Mouse (Mus musculus) forebrain, embryonic 15.5 days (tissue): ENCODE results near the gene Gm48551. TPM values are rescaled to one million over a fixed set of nuclear protein-coding genes. Genes with fewer than 3 reads are reported as not detected.

Source experiments
- ATAC-seq: fragments of 200-750 bp; cut with Nextera tagmentation; replicated peaks from 2 replicates; pipeline ENCODE4 v1.8.0; 2017; ENCODE audit warnings: mild to moderate bottlenecking, moderate TSS enrichment, moderate library complexity
- H3K27ac ChIP-seq: fragments of 300-500 bp; sonication (generic); replicated peaks from 2 replicates; pipeline ENCODE4 v1.5.1; 2015; ENCODE audit warnings: mild to moderate bottlenecking, inconsistent platforms
- H3K27me3 ChIP-seq: fragments of 300-500 bp; sonication (generic); 2 replicates; pipeline ENCODE4 v1.6.1; 2015; ENCODE audit warnings: inconsistent platforms
- H3K36me3 ChIP-seq: fragments of 300-500 bp; sonication (generic); 2 replicates; pipeline ENCODE4 v1.6.1; 2015; ENCODE audit warnings: mild to moderate bottlenecking, inconsistent platforms
- H3K4me1 ChIP-seq: fragments of 300-500 bp; sonication (generic); 2 replicates; pipeline ENCODE4 v1.6.1; 2015; ENCODE audit warnings: inconsistent platforms
- H3K4me2 ChIP-seq: fragments of 300-500 bp; sonication (generic); replicated peaks from 2 replicates; pipeline ENCODE4 v1.6.1; 2015; ENCODE audit warnings: mild to moderate bottlenecking, inconsistent platforms
- H3K4me3 ChIP-seq: fragments of 300-500 bp; sonication (generic); 2 replicates; pipeline ENCODE4 v1.5.1; 2015; ENCODE audit warnings: mild to moderate bottlenecking, inconsistent platforms
- H3K9ac ChIP-seq: fragments of 300-500 bp; sonication (generic); replicated peaks from 2 replicates; pipeline ENCODE4 v1.6.1; 2015; ENCODE audit warnings: mild to moderate bottlenecking, inconsistent platforms
- H3K9me3 ChIP-seq: fragments of 300-500 bp; sonication (generic); 2 replicates; pipeline ENCODE4 v1.6.1; 2016; ENCODE audit warnings: inconsistent platforms
- WGBS: fragments of 180-500 bp; shearing (Covaris S2); methylation state at CpG from one replicate; pipeline ENCODE4 v1.1.7; 2015; ENCODE audit warnings: mixed read lengths; 5-methylcytosine and 5-hydroxymethylcytosine counted together
- microRNA-seq: library from miRNA; unstranded; fragments of <30 nt; microRNA quantifications from one replicate; pipeline ENCODE4, GENCODE M21; 2016
- polyA plus RNA-seq: library from polyadenylated mRNA; unstranded; fragments of >200 nt; fragmentation: Nextera tagmentation; extraction: Ambion mirVana; gene quantifications from 2 replicates; pipeline ENCODE4 v1.2.1, GENCODE M21; 2015

Gm48551 gene
- polyA plus RNA-seq, 1 experiment from 2014 or later = 6.6 TPM

DNA sequence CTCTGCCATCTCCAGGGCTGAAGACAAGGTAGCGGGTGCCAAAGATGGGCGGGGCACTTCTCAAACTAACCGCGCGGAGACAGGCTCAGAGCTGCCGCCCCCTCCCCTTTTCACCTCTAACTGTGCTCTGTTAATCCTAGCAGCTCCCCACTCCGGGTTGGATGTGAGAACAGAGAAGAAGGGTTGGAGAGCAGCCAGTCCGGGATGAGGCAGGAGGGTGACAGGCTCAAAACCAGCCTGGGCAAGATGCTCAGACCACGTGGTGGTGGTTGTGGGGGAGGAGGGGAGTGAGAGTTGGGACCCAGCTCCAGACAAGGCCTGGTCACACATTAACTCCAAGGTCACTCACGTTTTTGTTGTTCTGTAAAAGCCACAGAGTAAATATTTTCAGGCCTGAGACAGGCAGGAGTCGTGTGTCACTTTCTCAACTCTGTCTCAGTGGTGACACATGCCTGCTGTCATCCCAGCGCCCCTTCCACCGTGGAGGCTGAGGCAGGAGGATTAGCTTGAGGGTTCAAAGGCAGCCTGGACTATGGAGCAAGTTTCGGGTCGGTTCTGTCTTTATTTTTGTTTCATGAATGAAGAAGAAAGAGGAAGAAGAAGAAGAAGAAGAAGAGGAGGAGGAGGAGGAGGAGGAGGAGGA lies 47.4 kb downstream of the Gm48551 start:
- Histone ChIP-seq H3K4me1 (peaks cover 58% of the 10 kb centered on the region), H3K36me3 (no peaks in the 10 kb centered on the region), H3K9ac (peak overlapping the region; percentile 81; the same call in 1 of the 2 replicates), H3K27me3 (peaks cover 7% of the 10 kb centered on the region; the same call in 1 of the 2 replicates), H3K9me3 (no peaks in the 10 kb centered on the region), H3K4me2 (peak overlapping the region; percentile 74), H3K27ac (peak overlapping the region; percentile 94), H3K4me3 (peak overlapping the region; percentile 86)
- ATAC-seq = peak; percentile 2; the same call in 1 of the 2 replicates
- WGBS = 13% methylated on average over 15 of the region's 15 CpGs

DNA sequence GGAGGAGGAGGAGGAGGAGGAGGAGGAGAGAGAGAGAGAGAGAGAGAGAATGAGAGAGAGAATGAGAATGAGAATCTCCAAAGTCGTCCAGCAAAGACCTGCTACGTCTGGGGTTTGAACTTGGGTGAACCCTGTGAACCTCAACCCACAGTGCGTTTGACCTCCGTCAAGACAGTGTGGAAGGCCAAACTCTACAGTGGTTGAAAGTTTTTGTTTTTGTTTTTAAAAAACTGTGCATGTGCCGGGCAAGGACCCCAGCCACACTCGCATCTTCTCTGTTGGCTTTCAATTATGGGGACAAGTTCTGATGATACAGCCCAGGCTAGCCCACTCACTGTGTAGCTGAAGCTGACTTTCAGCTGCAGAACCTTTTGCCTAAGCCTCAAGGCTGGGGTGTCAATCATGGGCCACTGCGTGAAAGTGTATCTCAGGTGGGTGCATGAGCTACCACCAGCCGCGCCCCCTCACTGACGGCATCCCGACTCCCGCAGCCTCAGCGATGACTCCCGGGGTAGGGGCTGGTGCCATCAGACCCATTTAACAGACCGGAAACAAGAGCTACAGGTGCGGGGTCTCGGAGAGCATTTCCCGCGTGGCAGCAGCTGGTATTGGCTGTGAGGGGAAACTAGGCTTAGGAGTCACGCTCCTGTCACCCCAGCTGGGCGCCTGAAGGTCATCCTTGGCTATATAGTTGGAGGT lies 48.1 kb downstream of the Gm48551 start:
- Histone ChIP-seq H3K27ac (peak overlapping the region; percentile 49), H3K9me3 (no peaks in the 10 kb centered on the region)
- ATAC-seq = no peak; the same call in 1 of the 2 replicates

DNA sequence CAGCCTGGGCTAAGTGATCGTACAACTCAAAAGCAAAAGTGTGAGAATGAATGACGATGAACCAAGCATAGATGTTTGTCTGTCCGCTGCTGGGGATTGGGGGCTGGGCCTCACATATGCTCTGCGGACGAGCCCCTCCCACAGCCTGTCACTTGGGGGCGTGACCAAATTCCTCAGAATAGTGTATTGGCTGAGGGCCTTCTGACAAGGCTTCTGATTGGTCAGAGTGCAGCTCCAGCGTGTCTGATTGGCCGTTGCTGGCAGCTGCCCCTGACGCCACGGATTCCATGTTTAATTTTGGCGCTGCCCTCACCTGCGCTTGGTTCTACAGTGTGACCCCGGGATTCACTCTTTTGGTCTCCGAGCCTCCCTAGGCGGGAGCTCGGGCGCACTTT lies 48.6 kb downstream of the Gm48551 start:
- Histone ChIP-seq H3K27ac (peak overlapping the region; percentile 49), H3K9ac (peak overlapping the region; percentile 34), H3K27me3 (0 out of 2 replicates have a peak, but pooled peaks cover 3% of the 10 kb centered on the region), H3K4me2 (peak overlapping the region; percentile 51), H3K36me3 (no peaks in the 10 kb centered on the region), H3K4me1 (peaks cover 50% of the 10 kb centered on the region), H3K4me3 (peak overlapping the region; percentile 29), H3K9me3 (no peaks in the 10 kb centered on the region)
- peak; percentile 86 for ATAC-seq
- WGBS = 3% methylated on average over 17 of the region's 17 CpGs

More for the DNA sequence above, 48.1 kb downstream of the Gm48551 start:
- 65% methylated on average over 21 of the region's 21 CpGs for WGBS
- no peak overlapping the region for H3K9ac ChIP-seq
- H3K4me2 ChIP-seq = peak overlapping the region; percentile 51
- no peaks in the 10 kb centered on the region for H3K36me3 ChIP-seq
- H3K4me1 ChIP-seq = peaks cover 51% of the 10 kb centered on the region
- peaks cover 6% of the 10 kb centered on the region; the same call in 1 of the 2 replicates for H3K27me3 ChIP-seq
- H3K4me3 ChIP-seq = peak overlapping the region; percentile 29

DNA sequence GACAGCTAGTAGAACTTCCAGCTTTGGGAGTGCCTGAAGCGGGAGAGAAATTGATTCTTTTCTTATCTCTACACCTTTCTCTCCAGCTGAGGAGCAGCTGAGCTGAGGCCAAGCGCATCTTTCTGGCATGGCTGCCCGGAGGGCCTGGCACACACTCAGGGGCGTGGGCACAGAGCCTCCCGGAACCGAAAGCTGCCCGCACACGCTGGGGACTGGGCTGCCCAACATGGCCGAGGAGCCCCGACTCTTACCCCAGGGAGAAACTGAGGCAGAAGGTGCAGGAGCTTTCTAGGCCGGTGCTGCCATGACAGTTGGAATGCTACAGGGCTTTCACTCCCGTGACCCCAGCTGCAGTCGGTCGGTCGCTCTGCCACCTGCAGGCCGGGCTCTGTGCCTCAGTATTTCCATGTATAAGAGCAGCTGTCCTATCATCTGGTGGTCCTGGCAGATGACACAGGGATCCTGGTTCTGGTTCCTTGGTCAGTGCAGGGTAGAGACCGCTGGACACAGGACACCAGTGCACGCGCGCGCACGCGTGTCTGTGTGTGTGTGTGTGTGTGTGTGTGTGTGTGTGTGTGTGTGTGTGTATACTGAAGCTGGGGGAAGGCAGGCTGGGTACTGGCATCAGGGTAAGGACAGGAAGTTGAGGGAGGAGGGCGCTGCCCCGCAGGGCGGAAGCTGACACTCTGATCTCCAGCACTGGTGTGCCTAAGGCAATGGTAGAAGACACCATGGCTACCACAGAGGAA lies 49.4 kb downstream of the Gm48551 start:
- 72% methylated on average over 26 of the region's 26 CpGs for whole genome bisulfite sequencing

GRCm38 (mm10) chr10:81434361-81435263 lies 50.3 kb downstream of the Gm48551 start:
- H3K4me1 ChIP-seq = peaks cover 43% of the 10 kb centered on the region
- H3K36me3 ChIP-seq = no peaks in the 10 kb centered on the region
- no peak overlapping the region for H3K4me3 ChIP-seq
- WGBS = 63% methylated on average over 15 of the region's 15 CpGs
- H3K27me3 ChIP-seq = no peaks in the 10 kb centered on the region
- H3K9me3 ChIP-seq = no peaks in the 10 kb centered on the region
- H3K9ac ChIP-seq = no peak overlapping the region; the same call in 1 of the 2 replicates
- peak overlapping the region; percentile 81 for H3K27ac ChIP-seq
- no peak for ATAC-seq
- no peak overlapping the region for H3K4me2 ChIP-seq

More for the DNA sequence above, 49.4 kb downstream of the Gm48551 start:
- H3K9ac ChIP-seq = no peak overlapping the region
- H3K36me3 ChIP-seq = no peaks in the 10 kb centered on the region
- H3K4me1 ChIP-seq = peaks cover 50% of the 10 kb centered on the region
- H3K9me3 ChIP-seq = no peaks in the 10 kb centered on the region
- no peak overlapping the region for H3K4me3 ChIP-seq
- no peak overlapping the region for H3K4me2 ChIP-seq
- H3K27me3 ChIP-seq = no peaks in the 10 kb centered on the region
- no peak for ATAC-seq
- H3K27ac ChIP-seq = peak overlapping the region; percentile 47; the same call in 1 of the 2 replicates

- Histone ChIP-seq H3K9ac (peak overlapping the region; percentile 8; the same call in 1 of the 2 replicates), H3K9me3 (no peaks in the 10 kb centered on the region), H3K36me3 (no peaks in the 10 kb centered on the region), H3K27me3 (no peaks in the 10 kb centered on the region), H3K4me1 (peaks cover 40% of the 10 kb centered on the region), H3K4me3 (no peak overlapping the region), H3K4me2 (no peak overlapping the region), H3K27ac (peak overlapping the region; percentile 81)
- ATAC-seq = no peak
- 41% methylated on average over 3 of the region's 3 CpGs for whole genome bisulfite sequencing
Observed at GRCm38 (mm10) chr10:81435436-81435835, 51.2 kb downstream of the Gm48551 start.

DNA sequence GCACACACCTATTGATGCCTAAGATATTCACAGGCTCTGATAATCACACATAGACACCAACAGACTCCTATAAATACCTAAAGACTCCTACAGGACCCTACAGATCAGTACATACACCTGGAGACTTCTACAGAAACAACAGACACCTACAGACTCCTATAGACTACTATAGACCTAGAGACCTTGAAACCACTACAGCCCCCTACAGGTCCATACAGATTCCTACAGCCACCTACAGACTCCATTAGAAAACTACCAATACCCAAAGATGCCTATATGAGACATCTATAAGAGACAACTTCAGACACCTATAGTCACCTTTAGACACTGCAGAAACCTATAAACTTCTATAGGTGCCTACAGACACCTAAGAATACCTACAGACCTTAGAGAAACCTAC lies 56.8 kb downstream of the Gm48551 start:
- H3K36me3 ChIP-seq = no peaks in the 10 kb centered on the region
- no peak overlapping the region for H3K9ac ChIP-seq
- no peak overlapping the region for H3K4me2 ChIP-seq
- peaks cover 9% of the 10 kb centered on the region; the same call in 1 of the 2 replicates for H3K27me3 ChIP-seq
- H3K4me3 ChIP-seq = no peak overlapping the region
- H3K27ac ChIP-seq = no peak overlapping the region
- peaks cover under 1% of the 10 kb centered on the region; the same call in 1 of the 2 replicates for H3K4me1 ChIP-seq
- H3K9me3 ChIP-seq = no peaks in the 10 kb centered on the region
- ATAC-seq = no peak

Small RNA genes lying within 50 kb of the gene (microRNA-seq; reads per million reads assigned to microRNA genes)
- gene Mir1191b (0.66 reads per million), gene Mir6913 (not detected)

Other genes starting within 250 kb of the Gm48551 start
- gene Zbtb7a, start 249.2 kb upstream of the Gm48551 start, polyA plus RNA-seq = 12.1 and 15.1 TPM in 2 replicates
- 54.9 and 57.8 TPM in 2 replicates for gene Pias4, start 216.5 kb upstream of the Gm48551 start, polyA plus RNA-seq
- 633 and 637 TPM in 2 replicates for gene Eef2, start 207.8 kb upstream of the Gm48551 start, polyA plus RNA-seq
- 56.8 and 61.3 TPM in 2 replicates for gene Dapk3, start 201.5 kb upstream of the Gm48551 start, polyA plus RNA-seq
- 0.14 and 0.19 TPM in 2 replicates for gene 4930442H23Rik, start 200.6 kb upstream of the Gm48551 start, polyA plus RNA-seq
- gene Nmrk2, start 182.4 kb upstream of the Gm48551 start, polyA plus RNA-seq = 0.11 TPM in 1 of 2 replicates, not detected in the other
- gene Atcay, start 153.6 kb upstream of the Gm48551 start, polyA plus RNA-seq = 72.6 and 75.3 TPM in 2 replicates
- 19.5 and 21.2 TPM in 2 replicates for gene Zfr2, start 151.3 kb upstream of the Gm48551 start, polyA plus RNA-seq
- 22.4 TPM in 2 replicates for gene Matk, start 131.5 kb upstream of the Gm48551 start, polyA plus RNA-seq
- gene Mrpl54, start 117.5 kb upstream of the Gm48551 start, polyA plus RNA-seq = 97.3 and 104 TPM in 2 replicates
- gene Apba3, start 117.5 kb upstream of the Gm48551 start, polyA plus RNA-seq = 33.5 and 37.5 TPM in 2 replicates
- gene Tjp3, start 92.9 kb upstream of the Gm48551 start, polyA plus RNA-seq = 8.5 and 9.0 TPM in 2 replicates
- gene Pip5k1c, start 91.5 kb upstream of the Gm48551 start, polyA plus RNA-seq = 123 and 127 TPM in 2 replicates
- gene Cactin, start 63.4 kb upstream of the Gm48551 start, polyA plus RNA-seq = 40.7 and 42.4 TPM in 2 replicates
- gene Tbxa2r, start 55.7 kb upstream of the Gm48551 start, polyA plus RNA-seq = 3.1 and 4.3 TPM in 2 replicates
- gene Gipc3, start 41.2 kb upstream of the Gm48551 start, polyA plus RNA-seq = not detected in 2 replicates
- 41.4 and 43.3 TPM in 2 replicates for gene Hmg20b, start 34.0 kb upstream of the Gm48551 start, polyA plus RNA-seq
- 11.2 and 11.9 TPM in 2 replicates for gene Mfsd12, start 27.0 kb upstream of the Gm48551 start, polyA plus RNA-seq
- gene 4930404N11Rik, start 18.6 kb upstream of the Gm48551 start, polyA plus RNA-seq = 0.73 and 1.3 TPM in 2 replicates
- 133 and 135 TPM in 2 replicates for gene Fzr1, start 6.0 kb upstream of the Gm48551 start, polyA plus RNA-seq
- gene Dohh, start within 50 bp of the Gm48551 start, polyA plus RNA-seq = 88.2 and 89.0 TPM in 2 replicates
- gene Gm48552, start 4.5 kb downstream of the Gm48551 start, polyA plus RNA-seq = 2.9 and 3.1 TPM in 2 replicates
- gene Smim24, start 8.6 kb downstream of the Gm48551 start, polyA plus RNA-seq = 1.2 and 1.8 TPM in 2 replicates
- 24.2 and 29.4 TPM in 2 replicates for gene Nfic, start 71.2 kb downstream of the Gm48551 start, polyA plus RNA-seq
- gene Celf5, start 98.2 kb downstream of the Gm48551 start, polyA plus RNA-seq = 76.1 and 78.5 TPM in 2 replicates
- gene Ncln, start 111.9 kb downstream of the Gm48551 start, polyA plus RNA-seq = 60.3 and 65.0 TPM in 2 replicates
- 0.69 and 0.73 TPM in 2 replicates for gene S1pr4, start 115.7 kb downstream of the Gm48551 start, polyA plus RNA-seq
- gene Gna15, start 139.8 kb downstream of the Gm48551 start, polyA plus RNA-seq = 0.57 and 0.84 TPM in 2 replicates
- gene Gna11, start 160.7 kb downstream of the Gm48551 start, polyA plus RNA-seq = 99.8 and 103 TPM in 2 replicates
- gene Aes, start 175.0 kb downstream of the Gm48551 start, polyA plus RNA-seq = 665 and 705 TPM in 2 replicates
- gene Tle2, start 190.1 kb downstream of the Gm48551 start, polyA plus RNA-seq = 27.3 and 28.0 TPM in 2 replicates
- gene Tle6, start 216.6 kb downstream of the Gm48551 start, polyA plus RNA-seq = 3.0 and 4.2 TPM in 2 replicates
- gene BC025920, start 221.8 kb downstream of the Gm48551 start, polyA plus RNA-seq = 3.0 and 3.1 TPM in 2 replicates
- gene Sirt6, start 243.3 kb downstream of the Gm48551 start, polyA plus RNA-seq = 56.5 and 56.7 TPM in 2 replicates
- gene Ankrd24, start 244.1 kb downstream of the Gm48551 start, polyA plus RNA-seq = 11.5 and 12.6 TPM in 2 replicates